Mouse (Mus musculus): ENCODE measurements around the gene Zbtb16. TPM values are rescaled to one million over a fixed set of nuclear protein-coding genes. Genes with fewer than 3 reads are reported as not detected.

Gene Zbtb16
- polyA plus RNA-seq, 2 experiments from 2014 or later, result not detected

- ATAC-seq, result no peak
Observed at GRCm38 (mm10) chr9:48764311-48764710, 71.7 kb downstream of the Zbtb16 start.

GRCm38 (mm10) chr9:48761732-48762637 is 74.0 kb downstream of the Zbtb16 start:
- no peak for ATAC-seq

GRCm38 (mm10) chr9:48761175-48761556 is 74.9 kb downstream of the Zbtb16 start:
- ATAC-seq, result no peak

GRCm38 (mm10) chr9:48760449-48761174 is 75.4 kb downstream of the Zbtb16 start:
- ATAC-seq, result no peak

GRCm38 (mm10) chr9:48759098-48759497 is 76.9 kb downstream of the Zbtb16 start:
- no peak for ATAC-seq

GRCm38 (mm10) chr9:48757650-48758580 is 78.1 kb downstream of the Zbtb16 start:
- ATAC-seq, result no peak

- ATAC-seq, result no peak
Observed at GRCm38 (mm10) chr9:48756261-48756812, 79.7 kb downstream of the Zbtb16 start.

GRCm38 (mm10) chr9:48755438-48756070 is 80.5 kb downstream of the Zbtb16 start:
- ATAC-seq, result no peak

GRCm38 (mm10) chr9:48754418-48754817 is 81.6 kb downstream of the Zbtb16 start:
- ATAC-seq, result no peak

GRCm38 (mm10) chr9:48753881-48754280 is 82.1 kb downstream of the Zbtb16 start:
- ATAC-seq, result no peak

GRCm38 (mm10) chr9:48751900-48752299 is 84.1 kb downstream of the Zbtb16 start:
- no peak for ATAC-seq

- no peak for ATAC-seq
Observed at GRCm38 (mm10) chr9:48749666-48750065, 86.4 kb downstream of the Zbtb16 start.

- no peak for ATAC-seq
Observed at GRCm38 (mm10) chr9:48749168-48749567, 86.9 kb downstream of the Zbtb16 start.

- ATAC-seq, result no peak
Observed at GRCm38 (mm10) chr9:48748761-48749160, 87.3 kb downstream of the Zbtb16 start.

- no peak for ATAC-seq
Observed at GRCm38 (mm10) chr9:48748216-48748615, 87.8 kb downstream of the Zbtb16 start.

- ATAC-seq, result no peak
Observed at GRCm38 (mm10) chr9:48746506-48746905, 89.5 kb downstream of the Zbtb16 start.

- ATAC-seq, result no peak
Observed at GRCm38 (mm10) chr9:48745347-48746119, 90.5 kb downstream of the Zbtb16 start.

- no peak for ATAC-seq
Observed at GRCm38 (mm10) chr9:48744916-48745315, 91.1 kb downstream of the Zbtb16 start.

GRCm38 (mm10) chr9:48744451-48744850 is 91.6 kb downstream of the Zbtb16 start:
- no peak for ATAC-seq

GRCm38 (mm10) chr9:48743338-48744285 is 92.4 kb downstream of the Zbtb16 start:
- ATAC-seq, result no peak
